Mouse (Mus musculus) adrenal gland, adult 18-20 months (tissue): ENCODE results near the gene Capn10. TPM values are rescaled to one million over a fixed set of nuclear protein-coding genes. Genes with fewer than 3 reads are reported as not detected.

Experiments used
- DNase-seq, 2 experiments: peaks; one replicate each; pipeline ENCODE4 v3.0.0; 2021 to 2022; ENCODE audit warnings: low spot score in 2 of 2
- total RNA-seq, 2 experiments: library from RNA; stranded (reverse); gene quantifications; 1 replicate in 1 of 2; 2 replicates in 1 of 2; pipeline ENCODE4 v1.2.3; 2021

Capn10 gene
- total RNA-seq, 2 experiments from 2014 or later = 14.5 to 16.8 TPM

- peak in 1 of 2 experiments; percentile 24 for DNase-seq
Observed at GRCm38 (mm10) chr1:92971879-92972795, 38.0 kb downstream of the Capn10 start.

- DNase-seq = peak; percentile 61 to 63
Observed at GRCm38 (mm10) chr1:92972854-92973253, 38.7 kb downstream of the Capn10 start.

DNA sequence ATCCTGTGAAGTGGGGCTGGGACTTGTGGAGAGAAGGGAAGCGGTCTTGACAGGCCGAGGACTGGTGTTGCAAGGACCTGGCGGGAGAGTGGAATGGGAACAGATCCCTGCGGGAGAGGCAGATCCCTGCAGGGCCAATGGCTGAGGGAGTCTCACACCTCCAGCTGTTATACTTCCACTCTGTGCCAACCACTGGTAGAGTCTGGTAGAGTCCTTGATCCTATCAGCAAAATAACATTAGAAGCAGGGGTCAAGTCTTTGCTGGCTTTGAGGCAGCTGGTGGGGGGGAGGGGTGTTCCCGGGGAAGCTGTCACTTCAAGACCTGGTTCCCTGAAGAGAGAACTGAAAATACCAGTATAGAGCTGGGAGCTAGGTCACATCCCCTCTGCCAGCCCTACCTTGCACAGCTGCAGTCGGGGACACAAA is 42.0 kb downstream of the Capn10 start:
- DNase-seq = peak in 1 of 2 experiments; percentile 21

DNA sequence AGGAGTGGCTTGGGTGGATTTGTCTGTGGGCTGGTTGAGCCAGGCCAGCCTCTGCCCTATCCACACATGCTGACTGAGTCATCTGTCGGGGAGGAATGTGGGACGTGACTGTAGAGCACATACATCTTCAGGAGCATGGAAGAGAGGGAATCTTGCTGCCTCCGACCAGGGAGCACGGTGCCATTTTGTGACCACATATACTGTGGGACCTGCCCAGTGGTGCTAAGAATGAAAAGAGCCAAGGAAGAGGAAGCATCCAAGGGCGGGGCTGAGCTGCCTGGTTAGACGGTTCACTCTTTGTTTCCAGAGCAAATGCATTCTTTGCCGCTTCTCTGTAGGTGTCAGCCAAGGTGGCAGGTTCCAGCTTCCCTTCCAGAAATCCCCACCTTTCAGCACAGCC is 44.5 kb downstream of the Capn10 start:
- peak in 1 of 2 experiments; percentile 25 for DNase-seq

- DNase-seq = peak in 1 of 2 experiments; percentile 18
Observed at GRCm38 (mm10) chr1:92979073-92979602, 45.0 kb downstream of the Capn10 start.

- peak in 1 of 2 experiments; percentile 18 for DNase-seq
Observed at GRCm38 (mm10) chr1:92981056-92981845, 47.1 kb downstream of the Capn10 start.

DNA sequence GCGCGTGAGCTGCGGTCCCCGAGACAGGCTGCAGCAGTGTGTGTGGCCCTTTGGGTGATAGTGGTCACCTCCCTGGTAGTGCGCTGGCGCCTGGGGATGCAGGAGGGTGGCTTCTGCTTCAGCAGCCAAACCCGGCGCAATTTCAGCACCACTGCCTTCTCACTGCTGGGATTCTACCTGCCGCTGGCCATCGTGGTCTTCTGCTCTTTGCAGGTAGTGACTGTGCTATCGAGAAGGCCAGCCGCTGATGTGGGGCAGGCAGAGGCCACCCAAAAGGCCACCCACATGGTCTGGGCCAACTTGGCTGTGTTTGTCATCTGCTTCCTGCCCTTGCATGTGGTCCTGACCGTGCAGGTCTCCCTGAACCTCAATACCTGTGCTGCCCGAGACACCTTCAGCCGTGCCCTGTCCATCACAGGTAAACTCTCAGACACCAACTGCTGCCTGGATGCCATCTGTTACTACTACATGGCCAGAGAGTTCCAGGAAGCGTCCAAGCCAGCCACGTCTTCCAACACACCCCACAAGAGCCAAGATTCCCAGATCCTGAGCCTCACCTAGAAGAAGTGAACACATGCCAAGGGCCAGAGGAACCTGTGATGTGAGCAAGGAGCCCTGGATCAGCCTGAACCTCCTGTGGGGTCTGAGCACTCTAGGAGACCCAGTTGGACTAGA is 48.9 kb downstream of the Capn10 start:
- peak in 1 of 2 experiments; percentile 15 for DNase-seq

DNA sequence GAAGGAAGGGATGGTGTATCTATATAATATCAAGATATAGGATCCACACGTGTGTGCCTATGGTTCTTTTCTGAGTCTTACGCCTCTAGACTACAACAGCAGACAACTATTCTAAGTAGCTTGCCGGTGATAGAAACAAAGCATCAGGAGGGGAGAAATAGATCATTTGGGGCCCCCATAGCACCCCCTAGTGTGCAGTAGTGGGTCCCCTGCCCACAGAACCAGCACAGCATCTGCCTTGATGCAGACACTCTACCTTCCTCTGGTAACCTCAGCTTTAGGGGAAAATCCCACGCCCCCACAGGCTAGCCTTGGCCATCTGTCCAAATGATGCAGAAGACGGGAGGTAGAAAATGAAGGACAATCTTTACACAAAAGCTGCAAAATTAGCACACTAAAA is 50.8 kb downstream of the Capn10 start:
- peak in 1 of 2 experiments; percentile 13 for DNase-seq

GRCm38 (mm10) chr1:92988894-92989293 is 54.7 kb downstream of the Capn10 start:
- peak in 1 of 2 experiments; percentile 7 for DNase-seq

GRCm38 (mm10) chr1:92989891-92990290 is 55.7 kb downstream of the Capn10 start:
- DNase-seq = peak in 1 of 2 experiments; percentile 6

- DNase-seq = no peak
Observed at GRCm38 (mm10) chr1:92992214-92992855, 58.2 kb downstream of the Capn10 start.

- DNase-seq = no peak
Observed at GRCm38 (mm10) chr1:92992880-92993279, 58.7 kb downstream of the Capn10 start.

Other genes with a start within 250 kb of the Capn10 start
- gene Gpc1, start 102.7 kb upstream of the Capn10 start, total RNA-seq = 10 to 100 TPM; 43.3 to 65.4 TPM
- gene Ankmy1, start 31.5 kb upstream of the Capn10 start, total RNA-seq = under 1 TPM; 0.80 to 0.86 TPM
- gene Dusp28, start 27.4 kb upstream of the Capn10 start, total RNA-seq = 10 to 100 TPM; 14.3 to 14.5 TPM
- gene Rnpepl1, start 23.6 kb upstream of the Capn10 start, total RNA-seq = 10 to 100 TPM; 58.2 to 80.9 TPM
- 1 to 10 TPM; 1.4 TPM for gene Gpr35, start 16.5 kb downstream of the Capn10 start, total RNA-seq
- under 1 TPM in 1 of 2 experiments, not detected in 1; 0.36 TPM for gene Aqp12, start 72.0 kb downstream of the Capn10 start, total RNA-seq
- 10 to 100 TPM; 37.9 to 38.1 TPM for gene Kif1a, start 167.6 kb downstream of the Capn10 start, total RNA-seq
- gene Agxt, start 200.9 kb downstream of the Capn10 start, total RNA-seq = not detected
- gene 2310007B03Rik, start 226.6 kb downstream of the Capn10 start, total RNA-seq = not detected
- under 1 TPM in 1 of 2 experiments, not detected in 1; 0.03 TPM for gene Crocc2, start 234.3 kb downstream of the Capn10 start, total RNA-seq